Mouse (Mus musculus) stomach, postnatal 0 days (tissue): ENCODE results near the gene A430033K04Rik. TPM values are rescaled to one million over a fixed set of nuclear protein-coding genes. Genes with fewer than 3 reads are reported as not detected.

ENCODE experiments used
- ATAC-seq: fragments of 200-750 bp; cut with Nextera tagmentation; 2 replicates; pipeline ENCODE4 v1.8.0; 2017; ENCODE audit not compliant: low FRiP score, low TSS enrichment
- DNase-seq: peaks from one replicate; pipeline ENCODE4 v3.0.0-alpha.2; 2016; ENCODE audit warnings: low spot score
- H3K27ac ChIP-seq: fragments of 300-500 bp; sonication (generic); replicated peaks from 2 replicates; pipeline ENCODE4 v1.5.1; 2014; ENCODE audit warnings: mild to moderate bottlenecking, control low read depth
- H3K27me3 ChIP-seq: fragments of 300-500 bp; sonication (generic); 2 replicates; pipeline ENCODE4 v1.6.1; 2014; ENCODE audit warnings: low read length; ENCODE audit not compliant: control insufficient read depth, insufficient read depth
- H3K36me3 ChIP-seq: fragments of 300-500 bp; sonication (generic); 2 replicates; pipeline ENCODE4 v1.6.1; 2014; ENCODE audit warnings: low read length, mixed read lengths; ENCODE audit not compliant: control insufficient read depth, insufficient read depth
- H3K4me1 ChIP-seq: fragments of 300-500 bp; sonication (generic); replicated peaks from 2 replicates; pipeline ENCODE4 v1.6.1; 2014; ENCODE audit warnings: antibody characterized with exemption; ENCODE audit not compliant: control insufficient read depth, insufficient read depth
- H3K4me2 ChIP-seq: fragments of 300-500 bp; sonication (generic); replicated peaks from 2 replicates; pipeline ENCODE4 v1.6.1; 2014; ENCODE audit warnings: low read depth, mild to moderate bottlenecking, control low read depth, moderate library complexity
- H3K4me3 ChIP-seq: fragments of 300-500 bp; sonication (generic); 2 replicates; pipeline ENCODE4 v1.5.1; 2014; ENCODE audit warnings: low read depth, low read length, control low read depth
- H3K9ac ChIP-seq: fragments of 300-500 bp; sonication (generic); 2 replicates; pipeline ENCODE4 v1.6.1; 2014; ENCODE audit warnings: mild to moderate bottlenecking, low read length, control low read depth, mixed read lengths
- H3K9me3 ChIP-seq: fragments of 300-500 bp; sonication (generic); 2 replicates; pipeline ENCODE4 v1.6.1; 2016; ENCODE audit warnings: low read length; ENCODE audit not compliant: control insufficient read depth
- CTCF ChIP-seq: IDR thresholded peaks from 2 replicates; pipeline ENCODE4 v1.5.1; 2016; ENCODE audit warnings: antibody characterized with exemption, low read depth, mild to moderate bottlenecking, moderate library complexity
- EP300 ChIP-seq: optimal IDR thresholded peaks from 2 replicates; pipeline ENCODE3; 2016; ENCODE audit warnings: antibody characterized with exemption
- WGBS: fragments of 180-500 bp; shearing (Covaris S2); extraction: QIAGEN DNeasy Blood & Tissue Kit; methylation state at CpG from one replicate; pipeline ENCODE4 v1.1.7; 2014; 5-methylcytosine and 5-hydroxymethylcytosine counted together
- polyA plus RNA-seq: library from polyadenylated mRNA; unstranded; fragments of >200 nt; fragmentation: Nextera tagmentation; extraction: Ambion mirVana; gene quantifications from 2 replicates; pipeline ENCODE4 v1.2.1, GENCODE M21; 2015

The A430033K04Rik gene
- 4.9 and 5.2 TPM in 2 replicates for polyA plus RNA-seq

DNA sequence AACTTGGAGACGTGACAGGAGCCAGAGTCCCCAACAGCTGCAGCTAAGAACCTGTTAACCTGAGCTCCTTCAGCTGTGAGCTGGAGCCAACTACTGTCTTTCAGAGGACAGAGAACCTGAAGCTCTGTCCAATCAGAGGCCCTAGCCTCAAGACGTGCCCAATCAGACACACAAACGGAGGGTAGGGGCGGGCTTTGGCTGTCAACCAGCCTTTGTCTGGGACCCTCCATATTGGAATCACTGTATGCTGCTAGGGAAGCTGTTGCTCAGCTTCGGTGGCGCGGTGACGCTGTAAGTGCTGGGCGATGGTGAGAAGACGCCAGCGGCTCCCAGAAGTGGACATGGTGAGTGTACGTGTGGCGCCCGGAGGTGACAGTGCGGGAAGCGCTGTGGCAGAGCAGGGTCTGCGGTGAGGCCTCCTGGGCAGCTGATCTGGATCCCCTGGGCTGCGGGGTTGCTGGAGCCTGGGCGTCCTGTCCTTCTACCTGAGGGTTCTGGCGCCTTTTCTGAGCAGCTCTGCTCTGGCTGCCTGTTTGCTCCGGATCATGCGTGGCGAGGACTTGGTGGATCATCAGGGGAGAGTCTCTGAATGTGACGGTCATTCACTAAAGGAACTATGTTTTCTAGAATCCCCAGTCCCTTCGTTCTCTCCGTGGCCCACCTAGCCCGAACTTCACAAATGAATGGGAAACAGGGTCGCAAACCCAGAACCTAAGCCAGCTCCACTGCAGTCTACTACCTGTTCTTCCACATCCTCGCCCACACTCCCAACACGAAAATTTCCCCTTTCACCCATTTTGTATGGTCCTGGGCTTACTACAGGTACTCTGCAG lies at the start of gene A430033K04Rik:
Gene A430033K04Rik (plus strand): TSS at position 215 of the 833 bp plus-strand sequence.
- no peaks in the 10 kb centered on the region; the same call in 1 of the 2 replicates for H3K4me1 ChIP-seq
- peak within 1 kb of the TSS; percentile 84 for H3K4me3 ChIP-seq
- no peaks in the 10 kb centered on the region for H3K36me3 ChIP-seq
- peak within 1 kb of the TSS; percentile 92 for H3K27ac ChIP-seq
- DNase-seq (peak; percentile 95), ATAC-seq (peak; percentile 95)
- under 1% methylated on average over 30 of the region's 30 CpGs for WGBS
- TF ChIP-seq EP300 (no peak), CTCF (no peak)
- peak within 1 kb of the TSS; percentile 77 for H3K4me2 ChIP-seq
- peak within 1 kb of the TSS; percentile 92 for H3K9ac ChIP-seq
- H3K27me3 ChIP-seq = no peaks in the 10 kb centered on the region
- no peaks in the 10 kb centered on the region for H3K9me3 ChIP-seq

DNA sequence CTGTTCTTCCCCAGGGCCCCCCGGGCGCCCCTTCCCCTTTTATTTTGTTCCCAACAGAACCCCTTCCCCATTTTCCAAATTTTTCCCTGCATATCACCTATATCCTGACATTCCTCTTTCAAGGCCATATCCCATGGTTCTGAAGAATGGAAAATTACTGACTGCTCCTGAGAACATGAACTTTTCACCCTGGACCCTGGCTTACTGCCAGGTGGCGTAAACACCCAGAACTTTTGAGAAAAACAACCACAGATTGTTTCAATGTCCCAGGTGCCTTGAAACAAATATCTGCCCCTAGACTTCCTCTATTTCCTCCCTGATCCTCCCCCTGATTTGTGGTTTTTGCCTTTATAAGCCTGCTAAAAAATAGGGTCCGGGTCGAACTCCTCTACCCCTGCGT lies 35.3 kb upstream of the A430033K04Rik start:
- no peak overlapping the region for H3K4me3 ChIP-seq
- H3K27ac ChIP-seq = no peak overlapping the region
- DNase-seq (no peak), ATAC-seq (no peak)
- H3K9me3 ChIP-seq = no peaks in the 10 kb centered on the region
- H3K4me2 ChIP-seq = no peak overlapping the region
- no peaks in the 10 kb centered on the region for H3K4me1 ChIP-seq
- H3K36me3 ChIP-seq = no peaks in the 10 kb centered on the region
- H3K9ac ChIP-seq = no peak overlapping the region
- TF ChIP-seq CTCF (no peak), EP300 (no peak)
- no peaks in the 10 kb centered on the region for H3K27me3 ChIP-seq
- WGBS = 78% methylated on average over 6 of the region's 6 CpGs

DNA sequence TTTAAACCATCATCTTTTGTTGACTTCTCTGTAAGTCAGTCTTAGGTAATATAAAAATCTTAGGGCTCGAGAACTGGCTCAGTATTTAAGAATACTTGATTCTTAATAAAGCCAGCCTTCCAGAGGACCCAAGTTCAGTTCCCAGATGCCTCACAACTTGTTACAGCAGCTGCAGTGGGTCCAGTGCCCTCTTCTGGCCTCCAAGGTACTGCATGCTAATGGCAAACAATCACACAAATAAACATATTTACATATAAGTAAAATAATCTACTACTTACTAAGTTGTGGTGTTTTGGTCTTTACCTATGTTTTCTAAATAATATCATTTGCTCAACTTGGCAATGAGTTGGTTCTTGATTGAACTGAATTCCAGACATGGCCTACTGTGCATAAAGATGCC lies 4.3 kb upstream of the A430033K04Rik start:
- Histone ChIP-seq H3K27me3 (no peaks in the 10 kb centered on the region), H3K4me2 (peak overlapping the region; percentile 45; the same call in 1 of the 2 replicates), H3K4me1 (no peaks in the 10 kb centered on the region), H3K36me3 (peaks cover 27% of the 10 kb centered on the region), H3K27ac (no peak overlapping the region), H3K4me3 (no peak overlapping the region), H3K9ac (no peak overlapping the region), H3K9me3 (peaks cover 14% of the 10 kb centered on the region; the same call in 1 of the 2 replicates)
- ATAC-seq (no peak), DNase-seq (no peak)
- TF ChIP-seq EP300 = no peak
- peak; percentile 58 for TF ChIP-seq CTCF
- WGBS = 100% methylated on average over 1 of the region's 1 CpGs

DNA sequence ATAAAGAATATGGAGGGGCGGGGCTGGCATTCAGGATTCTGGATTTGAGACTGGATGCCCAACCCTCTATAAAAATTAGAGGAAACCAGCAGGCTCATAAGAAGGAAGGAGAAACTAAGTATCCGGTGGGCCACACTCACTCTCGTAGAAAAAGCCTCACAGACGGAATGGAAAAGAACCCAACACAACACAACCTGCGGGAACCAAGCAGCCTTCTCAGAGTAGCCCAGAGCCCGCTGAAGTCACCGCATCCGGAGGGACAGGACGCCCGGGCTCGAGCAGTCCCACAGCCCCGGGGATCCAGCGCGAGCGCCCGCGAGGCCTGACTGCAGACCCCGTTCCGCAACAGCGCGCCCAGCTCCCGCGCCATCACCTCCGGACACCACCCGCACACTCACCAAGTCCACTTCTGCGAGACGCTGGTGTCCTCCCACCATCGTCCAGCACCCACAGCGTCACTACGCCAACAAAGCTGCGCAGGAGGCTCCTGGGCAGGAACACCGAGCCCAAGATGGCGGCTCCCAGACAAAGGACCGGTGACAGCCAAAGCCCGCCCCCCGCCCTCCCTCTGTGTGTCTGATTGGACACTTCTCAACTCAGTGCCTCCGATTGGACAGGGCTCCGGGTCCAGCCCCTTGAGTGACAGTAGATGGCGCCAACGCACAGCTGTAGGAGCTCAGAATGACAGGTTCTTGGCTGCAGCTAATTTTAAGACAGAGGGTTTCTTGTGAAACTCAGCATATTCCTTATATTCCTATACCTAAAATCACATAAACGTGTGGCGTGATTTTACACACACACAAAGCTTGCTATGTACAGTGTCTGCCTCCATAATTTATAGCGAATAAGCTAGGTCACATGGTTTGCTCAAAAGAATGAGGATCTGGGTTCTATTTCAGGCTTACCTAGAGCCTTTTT lies 3.2 kb upstream of the A430033K04Rik start, which contains the start of gene Zfp68:
Gene Zfp68 (minus strand): TSS at position 551 of the 918 bp plus-strand sequence.
- peaks cover 23% of the 10 kb centered on the region for H3K36me3 ChIP-seq
- ATAC-seq (peak; percentile 98), DNase-seq (peak; percentile 98)
- peak within 1 kb of the TSS; percentile 98 for H3K27ac ChIP-seq
- H3K4me1 ChIP-seq = no peaks in the 10 kb centered on the region; the same call in 1 of the 2 replicates
- peak within 1 kb of the TSS; percentile 45 for H3K4me2 ChIP-seq
- under 1% methylated on average over 41 of the region's 43 CpGs for WGBS
- peak within 1 kb of the TSS; percentile 93 for H3K9ac ChIP-seq
- H3K9me3 ChIP-seq = peaks cover 10% of the 10 kb centered on the region; the same call in 1 of the 2 replicates
- H3K27me3 ChIP-seq = no peaks in the 10 kb centered on the region
- TF ChIP-seq CTCF (peak; percentile 62), EP300 (peak; percentile 88)
- peak within 1 kb of the TSS; percentile 81 for H3K4me3 ChIP-seq

DNA sequence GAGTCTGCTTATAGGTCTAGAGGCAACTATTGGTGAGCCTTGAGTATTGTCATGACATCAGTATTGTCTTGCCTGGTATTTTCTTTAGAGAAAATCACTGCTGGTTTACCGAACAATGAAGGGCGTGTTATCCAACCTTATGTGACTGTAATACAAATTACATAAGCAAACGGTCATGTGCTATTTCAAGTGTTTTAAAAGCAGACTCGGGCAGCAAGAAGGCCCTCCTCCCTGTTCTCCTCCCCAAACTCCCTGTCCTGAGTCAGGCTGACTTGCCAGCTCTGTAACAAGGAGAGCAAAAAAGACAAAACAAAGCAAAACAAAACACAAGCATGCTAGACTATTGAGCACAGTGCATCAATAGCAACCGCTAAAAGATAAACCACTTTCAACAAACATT lies 1.8 kb upstream of the A430033K04Rik start:
- Histone ChIP-seq H3K9ac (no peak overlapping the region), H3K4me3 (no peak overlapping the region), H3K9me3 (0 out of 2 replicates have a peak, but pooled peaks cover 10% of the 10 kb centered on the region), H3K36me3 (peaks cover 12% of the 10 kb centered on the region), H3K4me1 (no peaks in the 10 kb centered on the region; the same call in 1 of the 2 replicates), H3K27me3 (no peaks in the 10 kb centered on the region), H3K27ac (peak overlapping the region; percentile 56), H3K4me2 (no peak overlapping the region)
- ATAC-seq = no peak
- DNase-seq = no peak
- WGBS = 53% methylated on average over 5 of the region's 5 CpGs
- TF ChIP-seq EP300 = no peak
- TF ChIP-seq CTCF = no peak
